ENCODE assay signal across 26 mouse cellular contexts in genomic region chr3:141716371-141716770, GRCm38 (mm10).
A peak's percentile ranks its signal among the peaks of the same experiment; 100 is the strongest.
DNase-seq lines count a peak whose midpoint lies in the region; ATAC-seq and TF ChIP-seq lines count a peak whose summit lies in the region.
"Had no signal": no experiment of that assay in that cellular context is flagged by ENCODE, and none has a peak within 500 bp of the region (broad histone marks: within the 10 kb centered on the region; RNA-seq: fewer than 3 reads in every experiment).

No protein-coding gene starts in this region.

- no peaks in the 10 kb centered on the region for H3K36me3 ChIP-seq in hindbrain, embryonic 11.5 days (ENCODE audit: control insufficient read depth, insufficient read depth, low read length)
- no peaks in the 10 kb centered on the region for H3K36me3 ChIP-seq in hindbrain, embryonic 12.5 days
- H3K36me3 ChIP-seq in kidney, postnatal 0 days (ENCODE audit: insufficient read depth, low read length): no peaks in the 10 kb centered on the region
- H3K36me3 ChIP-seq: forebrain, embryonic 10.5 days; heart, embryonic 10.5 days; heart, embryonic 13.5 days; hindbrain, embryonic 13.5 days had no signal

- no peak overlapping the region for H3K27ac ChIP-seq in hindbrain, embryonic 11.5 days (ENCODE audit: low read depth, low read length)
- H3K27ac ChIP-seq in hindbrain, embryonic 12.5 days: no peak overlapping the region
- no peak overlapping the region for H3K27ac ChIP-seq in kidney, postnatal 0 days
- H3K27ac ChIP-seq: forebrain, embryonic 10.5 days; forebrain, embryonic 13.5 days; heart, adult 2 months; heart, embryonic 10.5 days; heart, embryonic 13.5 days; hindbrain, embryonic 13.5 days had no signal

- no peak for TF ChIP-seq CTCF in kidney, postnatal 0 days (IDR thresholded peaks at IDR 0.05; ENCODE audit: low read depth)

- H3K9me3 ChIP-seq in hindbrain, embryonic 11.5 days (ENCODE audit: control insufficient read depth, low read length): no peaks in the 10 kb centered on the region
- no peaks in the 10 kb centered on the region for H3K9me3 ChIP-seq in hindbrain, embryonic 12.5 days (replicated peaks)
- no peaks in the 10 kb centered on the region for H3K9me3 ChIP-seq in kidney, postnatal 0 days (replicated peaks; ENCODE audit: low read length)
- H3K9me3 ChIP-seq: forebrain, embryonic 10.5 days; forebrain, embryonic 13.5 days; heart, embryonic 10.5 days; heart, embryonic 13.5 days; hindbrain, embryonic 13.5 days had no signal

- no peak overlapping the region for H3K4me2 ChIP-seq in hindbrain, embryonic 11.5 days (replicated peaks; ENCODE audit: low read depth, low read length)
- no peak overlapping the region for H3K4me2 ChIP-seq in hindbrain, embryonic 12.5 days (replicated peaks)
- no peak overlapping the region for H3K4me2 ChIP-seq in kidney, postnatal 0 days (ENCODE audit: low read length)
- H3K4me2 ChIP-seq: forebrain, embryonic 13.5 days; heart, embryonic 13.5 days; hindbrain, embryonic 13.5 days had no signal

- ATAC-seq in hindbrain, embryonic 11.5 days (ENCODE audit: low FRiP score): no peak
- ATAC-seq in hindbrain, embryonic 12.5 days (ENCODE audit: low FRiP score): no peak
- ATAC-seq in kidney, postnatal 0 days (replicated peaks; ENCODE audit: low FRiP score, low read depth): no peak
- ATAC-seq: CD4-positive, CD25-positive, alpha-beta regulatory T cell, adult 4 months; forebrain, embryonic 13.5 days; forebrain, embryonic 16.5 days; hindbrain, embryonic 16.5 days had no signal

- no peaks in the 10 kb centered on the region for H3K4me1 ChIP-seq in hindbrain, embryonic 11.5 days (replicated peaks; ENCODE audit: control insufficient read depth, insufficient read depth, low read length)
- H3K4me1 ChIP-seq in hindbrain, embryonic 12.5 days: no peaks in the 10 kb centered on the region; the same call in 1 of the 2 replicates
- H3K4me1 ChIP-seq in kidney, postnatal 0 days (replicated peaks; ENCODE audit: insufficient read depth, low read length): no peaks in the 10 kb centered on the region
- H3K4me1 ChIP-seq: forebrain, embryonic 13.5 days; heart, embryonic 10.5 days; heart, embryonic 13.5 days; hindbrain, embryonic 13.5 days had no signal

- DNase-seq in hindbrain, embryonic 11.5 days (ENCODE audit: low spot score): peak; percentile 6
- peak; percentile 54 for DNase-seq in kidney, postnatal 0 days (ENCODE audit: low spot score)
- no peak for DNase-seq in kidney, adult 9 months
- DNase-seq in retina, postnatal 1 day: peak; percentile 25
- DNase-seq in retina, embryonic 14.5 days (ENCODE audit: low spot score): no peak
- no peak for DNase-seq in layer of hippocampus, adult 11-12 months (ENCODE audit: low spot score)
- DNase-seq: adrenal gland, adult 2 months; adrenal gland, postnatal 14 days; cerebellum, adult 11-12 months; cerebellum, adult 8-10 months; cerebellum, postnatal 10 days; cerebellum, postnatal 36 days; gastrocnemius, postnatal 10 days; gastrocnemius, postnatal 36 days; heart, adult 2 months; heart, postnatal 14 days; heart, postnatal 4 days had no signal

- H3K27me3 ChIP-seq in hindbrain, embryonic 11.5 days (ENCODE audit: control insufficient read depth, insufficient read depth, low read length): no peaks in the 10 kb centered on the region
- H3K27me3 ChIP-seq in hindbrain, embryonic 12.5 days: no peaks in the 10 kb centered on the region
- H3K27me3 ChIP-seq in kidney, postnatal 0 days (ENCODE audit: insufficient read depth, low read length): no peaks in the 10 kb centered on the region
- H3K27me3 ChIP-seq: forebrain, embryonic 13.5 days; heart, embryonic 13.5 days; hindbrain, embryonic 13.5 days had no signal

- H3K4me3 ChIP-seq in hindbrain, embryonic 11.5 days (ENCODE audit: low read depth, low read length): no peak overlapping the region
- no peak overlapping the region for H3K4me3 ChIP-seq in hindbrain, embryonic 12.5 days
- H3K4me3 ChIP-seq in kidney, postnatal 0 days (replicated peaks; ENCODE audit: low read depth, low read length): no peak overlapping the region
- H3K4me3 ChIP-seq: forebrain, embryonic 10.5 days; forebrain, embryonic 13.5 days; heart, adult 2 months; heart, embryonic 10.5 days; heart, embryonic 13.5 days; hindbrain, embryonic 13.5 days had no signal

- H3K9ac ChIP-seq in hindbrain, embryonic 11.5 days (ENCODE audit: low read depth, low read length): no peak overlapping the region
- H3K9ac ChIP-seq in hindbrain, embryonic 12.5 days: no peak overlapping the region
- no peak overlapping the region for H3K9ac ChIP-seq in kidney, postnatal 0 days (ENCODE audit: low read depth, low read length)
- H3K9ac ChIP-seq: forebrain, embryonic 13.5 days; heart, embryonic 13.5 days; hindbrain, embryonic 13.5 days had no signal

- 40% methylated on average over 4 of the region's 4 CpGs for WGBS in hindbrain, embryonic 11.5 days
- 48% methylated on average over 4 of the region's 4 CpGs for WGBS in hindbrain, embryonic 12.5 days
- WGBS in kidney, postnatal 0 days: 33% methylated on average over 4 of the region's 4 CpGs

Comparison
In these comparisons a context has a peak if more than half of its experiments do, and no peak if none do; other contexts are left out.
1. DNase-seq: peak in hindbrain, embryonic 11.5 days (single experiment), kidney, postnatal 0 days (single experiment) and retina, postnatal 1 day (single experiment); none in kidney, adult 9 months (single experiment), retina, embryonic 14.5 days (single experiment) and layer of hippocampus, adult 11-12 months (single experiment).